Mouse (Mus musculus) liver, adult (tissue): ENCODE measurements around the gene Mical3.

Source experiments
- GATA4 ChIP-seq: IDR thresholded peaks from 2 replicates; pipeline ENCODE4 v1.6.1; 2014; ENCODE audit warnings: mild to moderate bottlenecking, low read length; ENCODE audit not compliant: insufficient replicate concordance

The Mical3 gene

DNA sequence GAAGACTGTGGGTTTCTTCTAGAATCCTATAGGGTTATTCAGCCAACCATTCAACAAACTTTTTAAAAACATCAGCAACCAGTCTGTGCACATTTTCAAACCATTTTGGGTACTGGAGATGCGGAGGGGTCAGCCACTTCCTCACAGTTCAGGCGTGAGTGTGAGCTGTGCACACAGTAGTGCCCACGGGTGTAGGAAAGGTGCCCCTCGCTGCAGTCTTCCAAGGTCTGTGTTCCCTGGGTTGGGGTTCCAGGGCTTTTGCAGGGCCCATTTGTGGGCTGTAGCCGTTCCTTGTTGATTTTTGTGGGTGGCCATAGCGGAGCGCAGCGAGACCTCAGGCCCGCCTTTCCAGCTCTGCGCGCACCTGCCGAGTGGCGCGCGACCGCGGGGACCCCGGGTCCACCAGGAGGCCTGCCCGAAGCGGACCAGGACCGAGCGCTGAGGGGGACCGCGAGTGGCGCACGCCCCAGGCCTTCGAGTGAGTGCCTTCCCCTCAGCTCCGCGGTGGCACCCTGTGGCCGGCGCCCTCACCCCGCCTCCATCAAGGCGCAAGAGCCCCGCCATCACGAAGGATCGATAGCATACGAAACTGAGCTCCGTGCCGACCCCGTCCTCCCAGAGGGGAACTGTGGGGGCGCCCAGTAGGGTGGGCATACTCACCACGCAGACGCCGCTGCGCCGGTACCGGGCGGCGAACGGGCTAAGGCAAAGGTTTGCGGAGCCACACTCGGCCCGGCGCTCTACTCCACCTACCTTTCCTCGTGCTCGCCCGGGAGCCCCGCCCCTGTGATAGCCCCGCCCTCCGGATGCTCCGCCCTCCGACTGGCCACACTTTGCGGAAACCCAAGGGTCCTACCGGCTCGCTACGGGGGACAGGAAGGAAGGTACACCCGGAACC is 214.5 kb downstream of the Mical3 start, which contains the start of gene Bid:
Gene Bid, minus strand, starts transcription at position 780 of the 898 bp plus-strand sequence.
- no peak for TF ChIP-seq GATA4

DNA sequence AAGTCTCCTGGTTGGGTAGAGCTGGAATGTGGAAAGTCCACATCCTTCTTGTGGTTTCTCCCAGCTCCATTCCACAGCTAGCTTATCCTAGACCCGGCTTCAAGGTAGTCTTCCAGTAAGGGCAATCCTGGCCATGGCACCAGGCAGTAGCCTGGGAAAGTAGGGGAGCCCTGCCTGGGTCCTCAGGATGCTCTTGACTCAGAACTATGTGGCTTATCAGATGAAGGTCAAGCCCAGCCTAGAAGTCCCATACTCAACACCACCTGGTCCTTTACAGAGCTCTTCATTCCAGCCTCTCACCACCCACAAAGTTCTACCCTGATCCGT is 215.2 kb downstream of the Mical3 start:
- no peak for TF ChIP-seq GATA4

DNA sequence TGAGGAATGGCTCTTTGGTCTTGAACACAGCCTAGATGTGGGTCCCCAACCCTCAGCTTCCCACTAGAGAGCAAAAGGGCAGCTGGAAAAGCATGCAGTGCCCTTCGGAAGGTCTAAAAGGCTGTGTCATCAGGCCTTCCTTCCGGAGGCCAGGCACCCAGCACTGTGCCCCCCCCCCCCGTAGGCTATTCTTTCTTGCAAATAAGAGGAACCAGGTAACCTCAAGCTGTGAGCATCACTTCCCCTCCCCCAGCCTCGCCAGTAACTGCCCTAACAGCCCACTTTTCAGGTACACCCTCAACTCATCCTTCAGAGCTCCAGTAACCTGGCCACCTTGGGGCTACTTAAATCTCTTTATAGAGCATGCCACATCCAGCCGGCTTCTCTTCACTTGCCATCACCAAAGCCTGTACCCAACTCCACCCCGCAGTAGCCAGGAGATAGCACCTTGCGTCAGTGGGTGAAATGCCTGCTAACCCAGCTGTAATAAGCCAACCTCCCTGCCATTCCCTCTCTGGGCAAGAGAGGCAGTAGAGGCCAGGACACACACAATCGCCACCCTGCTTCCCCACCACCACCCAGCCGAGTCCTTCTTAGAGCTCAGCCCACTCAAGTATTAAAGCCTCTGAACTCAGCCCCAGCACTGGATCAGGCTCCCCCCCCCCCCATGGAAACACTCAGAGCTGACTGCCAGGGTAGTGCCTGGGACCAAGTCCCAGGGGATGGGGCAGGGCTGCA is 215.7 kb downstream of the Mical3 start:
- TF ChIP-seq GATA4 = no peak

DNA sequence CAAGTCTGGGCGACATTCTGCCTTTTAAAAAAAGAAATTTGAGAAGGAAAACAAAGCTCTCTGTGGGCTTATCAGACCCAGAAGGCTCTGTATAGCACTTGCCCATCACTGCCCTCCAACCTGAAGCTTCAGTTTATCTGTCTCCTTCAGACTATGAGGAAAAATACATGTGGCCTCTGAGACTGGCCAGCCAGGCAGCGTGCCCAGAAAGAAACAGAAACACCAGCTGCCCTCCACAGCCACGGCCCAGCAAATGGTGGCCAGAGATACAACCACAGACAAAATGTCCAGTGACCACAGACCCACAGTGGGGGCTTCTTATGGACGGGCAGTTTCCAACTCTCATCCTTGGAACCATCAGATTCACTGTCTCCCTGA is 216.3 kb downstream of the Mical3 start:
- no peak for TF ChIP-seq GATA4

DNA sequence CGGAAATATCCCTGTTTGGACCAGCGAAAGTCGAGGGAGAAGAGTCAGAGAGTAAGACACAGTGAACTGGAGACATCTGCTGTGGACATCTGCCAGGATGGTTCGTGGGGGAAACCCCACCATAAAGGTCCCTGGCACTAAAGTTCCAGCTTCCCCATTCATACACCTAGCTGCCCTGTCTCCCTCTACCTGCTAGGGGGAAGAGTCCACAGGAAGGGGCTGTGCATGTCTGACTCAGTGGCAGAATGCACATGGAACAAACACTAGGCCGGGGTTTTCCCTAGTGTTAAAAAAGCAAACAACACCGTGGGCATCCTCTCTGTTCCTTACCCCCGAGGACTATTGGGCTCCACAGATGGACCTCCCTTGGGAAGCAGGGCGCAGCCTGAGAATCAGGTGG is 217.0 kb downstream of the Mical3 start:
- no peak for TF ChIP-seq GATA4

DNA sequence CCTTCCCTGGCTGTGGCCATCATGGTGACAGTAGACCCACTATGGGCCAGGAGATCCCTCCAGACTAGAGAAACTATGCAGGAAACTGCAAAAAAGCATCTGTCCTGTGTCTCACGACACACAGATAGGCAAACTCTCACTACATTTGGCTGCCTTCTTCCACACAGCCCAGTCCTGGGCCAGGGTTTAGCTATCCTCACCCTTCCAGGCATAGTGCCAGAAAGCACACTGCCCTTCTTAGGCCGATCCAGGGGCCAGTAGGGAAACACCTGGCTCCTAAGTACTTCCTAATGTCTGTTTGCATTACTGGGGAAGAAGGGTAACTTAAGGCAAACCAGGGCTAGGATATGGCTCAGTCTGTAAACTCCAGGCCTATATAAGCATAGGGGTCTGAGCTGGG is 217.9 kb downstream of the Mical3 start:
- TF ChIP-seq GATA4 = no peak

DNA sequence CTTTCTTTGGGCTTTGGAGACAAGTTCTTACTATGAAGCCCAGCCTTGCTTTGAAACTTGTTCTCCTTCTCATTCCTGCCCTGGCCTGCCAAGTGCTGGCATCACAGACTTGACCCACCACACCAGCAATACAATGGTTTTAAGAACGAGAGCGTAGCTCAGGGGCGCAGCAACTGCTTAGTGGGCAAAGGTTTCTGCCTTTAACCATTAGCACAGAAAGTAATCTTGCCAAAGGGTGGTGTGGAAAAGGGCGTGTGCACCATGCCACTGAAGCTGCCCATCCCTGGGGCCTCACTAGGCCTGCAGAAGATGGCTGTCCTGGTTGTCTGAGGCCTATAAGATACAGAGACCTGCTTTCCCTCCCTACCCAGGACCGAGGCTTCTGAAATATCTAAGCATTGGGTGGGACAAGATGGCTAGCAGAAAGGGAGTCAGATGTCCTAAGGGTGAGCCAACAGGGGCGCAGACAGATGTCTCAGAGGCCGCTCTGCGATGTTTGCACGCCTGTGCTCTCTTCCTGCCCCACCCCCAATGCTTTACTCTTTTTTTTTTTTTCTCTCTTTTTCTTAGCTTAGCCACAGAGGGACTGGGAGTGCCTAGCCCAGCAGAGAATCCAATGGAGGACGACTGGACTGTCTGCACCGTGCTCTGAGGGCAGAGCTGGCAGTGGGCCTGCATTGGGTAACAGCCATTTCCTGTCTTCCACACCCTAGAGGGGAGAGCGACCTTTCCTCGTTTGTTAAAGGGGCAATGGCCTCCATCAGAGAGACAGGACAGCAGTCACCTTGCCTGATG is 219.4 kb downstream of the Mical3 start:
- TF ChIP-seq GATA4 = no peak

DNA sequence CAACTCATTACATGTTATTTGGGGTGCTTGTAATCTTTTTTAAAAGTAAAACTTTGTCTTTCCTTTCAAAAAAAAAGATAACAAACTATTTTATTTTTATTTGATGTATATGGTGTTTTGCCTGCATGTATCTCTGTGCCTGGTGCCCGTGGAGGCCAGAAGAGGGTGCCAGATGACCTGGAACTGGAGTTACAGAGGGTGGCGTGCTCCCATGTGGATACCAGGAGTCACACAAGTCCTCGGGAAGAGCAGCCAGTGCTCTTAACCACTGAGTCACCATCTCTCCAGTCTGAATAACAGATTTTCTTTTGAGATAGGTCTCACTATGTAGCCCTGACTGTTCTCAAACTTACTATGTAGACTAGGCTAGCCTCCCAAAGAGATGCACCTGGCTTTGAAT is 221.3 kb downstream of the Mical3 start:
- TF ChIP-seq GATA4 = no peak

DNA sequence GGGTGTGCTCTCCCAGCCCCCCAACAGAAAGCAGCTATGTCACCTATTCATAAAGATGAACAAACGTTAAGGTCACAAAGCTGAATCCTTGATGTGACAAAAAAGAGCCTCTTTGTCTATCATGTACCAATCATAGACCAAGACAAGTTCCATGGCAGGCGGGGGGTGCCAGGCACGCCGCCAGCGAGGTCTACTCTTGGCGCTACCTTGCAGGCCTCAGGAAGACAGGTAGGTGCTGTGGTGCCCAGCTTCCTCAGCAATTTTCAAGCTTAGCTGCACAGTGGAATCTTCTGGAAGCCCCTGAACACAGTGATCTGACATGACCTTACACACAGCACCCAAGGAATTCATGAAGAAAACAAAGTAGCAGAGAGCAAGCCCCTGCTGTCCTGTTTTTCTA is 224.3 kb downstream of the Mical3 start:
- TF ChIP-seq GATA4 = no peak

DNA sequence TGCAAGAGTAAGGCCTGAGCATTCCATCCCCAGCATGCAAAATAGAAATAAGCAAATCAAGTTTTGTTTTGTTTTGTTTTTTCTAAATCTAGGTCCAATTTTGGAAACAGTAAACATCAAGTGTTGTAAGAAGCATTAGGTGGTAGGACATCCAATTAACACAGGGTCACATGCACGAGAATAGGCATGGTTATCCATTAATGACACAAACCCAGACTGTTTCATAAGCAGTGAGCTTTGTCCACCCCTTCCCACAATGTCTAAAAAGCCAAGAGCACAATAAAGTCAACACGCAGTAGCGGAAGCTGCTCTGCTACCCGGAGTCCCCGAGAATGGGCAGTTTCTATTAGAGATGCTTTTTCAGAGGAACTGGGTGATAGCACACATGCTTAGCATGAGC is 225.7 kb downstream of the Mical3 start:
- no peak for TF ChIP-seq GATA4

DNA sequence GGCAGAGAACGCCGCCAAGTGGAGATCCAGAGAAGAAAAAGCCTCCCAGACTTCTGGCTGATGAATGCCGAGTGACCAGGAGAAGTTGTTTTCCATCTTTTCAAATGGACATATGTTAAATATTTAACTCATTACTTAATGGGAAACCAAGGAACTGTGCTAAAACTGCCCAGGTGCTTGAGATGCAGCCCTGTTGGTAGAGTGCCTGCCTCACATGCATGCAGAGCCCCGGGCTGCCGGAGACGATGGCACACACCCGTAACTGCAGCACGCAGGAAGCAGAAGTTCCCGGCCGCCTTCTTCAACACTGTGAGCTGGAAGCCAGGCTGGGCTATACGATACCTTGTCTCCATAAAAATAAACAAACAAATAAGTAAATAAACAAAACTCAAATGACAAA is 226.8 kb downstream of the Mical3 start:
- TF ChIP-seq GATA4 = no peak

DNA sequence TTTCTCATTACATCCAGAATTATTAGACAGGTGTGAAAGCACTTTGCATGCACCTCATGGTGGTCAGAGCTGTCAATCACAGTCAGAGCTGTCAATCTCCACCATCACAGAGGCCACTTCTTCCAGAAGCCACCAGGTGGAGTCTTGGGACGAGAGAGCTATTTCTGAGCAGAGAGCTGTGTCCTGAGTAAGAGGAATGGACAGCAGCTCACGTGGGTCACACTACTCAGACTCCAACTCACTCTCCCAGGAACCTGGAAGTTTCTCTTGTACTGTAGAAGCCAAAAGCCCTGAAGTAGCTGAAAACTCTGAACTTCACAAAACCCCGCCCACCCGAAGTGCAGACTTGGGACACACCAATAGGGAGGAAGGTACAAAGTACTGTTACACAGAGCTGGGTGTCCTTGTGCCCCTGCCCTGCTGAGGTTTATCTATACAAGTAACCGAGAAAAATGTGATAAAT is 227.3 kb downstream of the Mical3 start:
- no peak for TF ChIP-seq GATA4

DNA sequence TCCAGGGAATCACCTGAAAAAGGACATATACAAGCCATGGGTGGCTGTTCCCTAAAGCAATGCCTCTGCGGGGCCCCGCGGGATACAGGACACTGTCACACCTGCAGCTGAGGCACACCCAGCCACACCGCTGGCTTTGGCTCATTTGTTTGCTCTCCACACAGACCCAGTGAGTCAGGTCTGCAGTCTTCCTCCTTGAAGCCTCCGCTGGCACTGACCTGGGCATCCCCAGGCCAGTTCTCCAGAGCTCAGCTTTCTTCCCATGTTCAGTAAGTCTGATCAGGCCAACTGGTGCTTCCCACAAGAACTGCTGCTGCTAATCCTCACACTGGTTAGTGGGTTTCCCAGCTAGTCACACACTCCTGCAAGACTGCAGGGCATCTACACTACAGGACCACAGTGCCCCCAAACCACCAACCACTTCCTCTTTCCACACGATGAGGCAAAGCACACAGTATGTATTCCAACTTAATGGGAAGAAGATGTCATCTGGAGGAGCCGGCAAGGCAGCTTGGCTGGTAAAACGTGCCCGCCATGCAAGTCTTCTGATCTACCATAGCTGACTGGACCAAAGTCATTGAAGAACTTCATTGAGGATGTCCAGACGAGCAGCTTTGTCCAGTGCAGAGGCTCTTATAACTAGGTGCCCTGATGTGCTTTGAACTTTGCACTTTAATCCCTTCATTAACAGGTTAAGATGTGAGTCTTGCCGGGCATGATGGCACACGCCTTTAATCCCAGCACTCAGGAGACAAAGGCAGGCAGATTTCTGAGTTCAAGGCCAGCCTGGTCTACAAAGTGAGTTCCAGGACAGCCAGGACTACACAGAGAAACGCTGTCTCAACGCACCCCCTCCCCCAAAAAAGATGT is 228.8 kb downstream of the Mical3 start:
- TF ChIP-seq GATA4 = no peak

DNA sequence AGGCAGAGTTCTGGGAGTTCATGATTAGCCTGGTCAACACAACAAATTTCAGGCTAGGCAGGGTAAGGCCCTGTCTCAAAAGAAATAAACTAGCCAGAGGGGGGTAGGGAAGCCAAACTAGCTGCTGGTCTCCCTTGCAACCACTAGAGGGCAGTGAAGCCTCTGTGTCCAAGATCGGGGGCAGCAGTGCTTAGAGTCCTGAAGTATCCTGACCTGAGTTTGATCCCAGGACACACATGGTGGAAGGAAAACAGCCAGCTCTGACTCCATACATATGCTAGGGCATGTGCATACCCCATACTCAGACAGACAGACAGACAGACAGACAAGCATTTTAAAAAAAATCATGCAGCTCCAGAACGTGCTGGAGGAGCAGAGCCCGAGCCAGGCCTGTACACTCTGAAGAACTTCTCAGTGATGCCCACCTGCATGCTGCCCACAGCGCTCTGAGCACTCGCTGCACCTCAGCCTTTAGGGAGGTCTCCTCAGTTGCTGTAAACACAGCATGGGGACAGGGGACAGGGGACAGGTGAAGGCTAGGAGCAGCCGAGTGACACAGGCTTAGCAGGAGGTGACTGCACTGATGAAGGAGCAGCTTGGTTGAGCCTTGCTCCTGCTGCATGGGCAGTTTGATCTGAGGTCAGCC is 232.5 kb downstream of the Mical3 start:
- TF ChIP-seq GATA4 = no peak

DNA sequence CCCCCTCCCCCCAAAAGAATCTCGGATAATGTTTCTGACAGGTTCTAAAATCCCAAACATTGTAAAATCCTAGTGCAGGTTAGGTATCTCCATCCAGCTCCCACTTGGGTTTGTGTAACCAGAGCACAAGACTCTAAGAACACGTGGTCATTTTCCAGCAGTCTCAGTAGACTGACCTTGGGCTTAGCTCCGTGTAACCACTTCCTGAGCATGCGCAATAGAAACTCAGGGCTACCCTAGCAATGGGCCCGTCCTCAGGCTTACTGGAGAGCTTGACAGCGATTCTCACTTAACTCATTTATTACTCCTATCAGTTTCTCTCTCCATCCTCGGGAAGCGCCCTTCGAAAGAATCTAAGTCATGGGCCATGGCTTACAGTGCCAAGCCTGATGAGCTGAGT is 236.3 kb downstream of the Mical3 start:
- no peak for TF ChIP-seq GATA4

DNA sequence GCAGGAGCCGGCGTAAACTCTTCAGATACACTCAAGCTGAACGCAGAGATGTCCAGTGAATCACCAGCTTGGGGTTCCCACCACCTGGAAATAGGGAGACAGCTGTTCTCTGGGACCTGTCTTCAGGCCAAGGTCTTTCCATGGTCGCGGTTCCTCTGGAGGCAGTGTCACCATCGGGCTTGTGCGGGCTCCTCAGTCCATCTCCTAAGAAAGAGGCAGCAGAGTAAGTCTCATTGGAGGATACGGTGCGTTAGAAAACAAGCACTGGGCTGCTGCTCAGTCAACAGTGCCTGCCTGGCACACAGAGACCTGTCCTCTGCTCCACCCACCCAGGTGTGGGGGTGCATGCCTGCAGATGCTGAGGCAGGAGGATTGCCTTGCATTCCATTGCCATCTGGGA is 236.7 kb downstream of the Mical3 start:
- TF ChIP-seq GATA4 = no peak
